Mouse (Mus musculus): ENCODE results near the gene Slfn5.
"Not testable (repeated sequence)": the region's sequence is repeated elsewhere in the genome, so short reads cannot be mapped to it uniquely, and the experiment has no call there.

Slfn5 gene

DNA sequence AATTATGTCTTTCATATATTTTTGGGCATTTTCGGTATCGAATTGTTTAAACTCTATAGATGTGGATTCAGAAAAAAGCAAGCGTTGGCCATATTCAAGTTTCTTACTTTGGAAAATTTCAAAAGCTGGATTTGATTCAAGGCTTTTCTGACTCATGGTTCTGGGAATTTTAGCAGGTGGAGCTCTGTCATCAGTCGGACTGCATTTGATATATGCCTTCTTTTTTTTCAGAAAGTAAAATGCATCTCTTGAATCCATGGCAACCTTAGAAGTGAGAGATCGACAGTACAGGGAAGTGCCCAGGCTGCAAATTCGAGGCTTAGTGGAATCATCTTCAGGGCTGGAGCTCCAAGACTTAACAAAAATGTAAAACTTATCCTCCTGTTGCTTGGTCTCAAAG lies 36.5 kb downstream of the Slfn5 start:
- no peak for TF ChIP-seq POU5F1 (IDR thresholded peaks at IDR 0.05; ENCODE audit: borderline replicate concordance, low read length)
- TF ChIP-seq NANOG (IDR thresholded peaks at IDR 0.05; ENCODE audit: borderline replicate concordance, low read length): no peak
- no peak for TF ChIP-seq CTCF (conservative IDR thresholded peaks at IDR 0.05; ENCODE audit: low read length)
- peaks cover 37% of the 10 kb centered on the region for H3K4me1 ChIP-seq (replicated peaks; ENCODE audit: low read depth, low read length)
- no peaks in the 10 kb centered on the region for H3K9me3 ChIP-seq (ENCODE audit: low read length)
- H3K36me3 ChIP-seq (ENCODE audit: insufficient read depth, low read length): peaks cover 32% of the 10 kb centered on the region
- H3K27me3 ChIP-seq (ENCODE audit: insufficient read depth, low read length): peaks cover 3% of the 10 kb centered on the region; the same call in 1 of the 2 replicates
- no peak overlapping the region for H3K4me3 ChIP-seq (replicated peaks; ENCODE audit: low read length)

DNA sequence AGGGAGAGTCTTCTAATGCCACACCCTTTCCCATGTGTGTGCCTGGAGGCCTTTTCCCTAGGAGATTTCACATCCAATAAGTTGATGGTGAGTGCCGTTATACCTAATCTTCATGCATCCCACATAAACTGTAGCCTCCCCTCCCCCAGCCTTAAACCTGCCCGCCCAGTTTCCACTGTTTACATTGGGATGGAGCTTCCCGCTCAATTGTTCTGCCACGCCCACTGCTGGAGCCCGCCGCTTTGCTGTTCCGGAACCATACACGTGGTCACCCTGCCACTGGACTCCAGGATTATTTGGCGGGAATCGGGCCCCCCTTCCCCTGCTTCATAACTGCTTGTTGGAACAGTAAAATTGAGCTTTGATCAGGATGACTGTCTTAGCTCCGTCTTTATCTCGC lies 38.2 kb downstream of the Slfn5 start:
- Histone ChIP-seq H3K4me3 (replicated peaks; ENCODE audit: low read length) (peak overlapping the region; percentile 39; the same call in 1 of the 2 replicates), H3K4me1 (replicated peaks; ENCODE audit: low read depth, low read length) (peaks cover 48% of the 10 kb centered on the region), H3K9me3 (ENCODE audit: low read length) (no peaks in the 10 kb centered on the region), H3K36me3 (ENCODE audit: insufficient read depth, low read length) (peaks cover 27% of the 10 kb centered on the region), H3K27me3 (ENCODE audit: insufficient read depth, low read length) (peaks cover 3% of the 10 kb centered on the region; the same call in 1 of the 2 replicates)
- TF ChIP-seq POU5F1 (IDR thresholded peaks at IDR 0.05; ENCODE audit: borderline replicate concordance, low read length) (no peak), NANOG (IDR thresholded peaks at IDR 0.05; ENCODE audit: borderline replicate concordance, low read length) (no peak), CTCF (conservative IDR thresholded peaks at IDR 0.05; ENCODE audit: low read length) (no peak)

DNA sequence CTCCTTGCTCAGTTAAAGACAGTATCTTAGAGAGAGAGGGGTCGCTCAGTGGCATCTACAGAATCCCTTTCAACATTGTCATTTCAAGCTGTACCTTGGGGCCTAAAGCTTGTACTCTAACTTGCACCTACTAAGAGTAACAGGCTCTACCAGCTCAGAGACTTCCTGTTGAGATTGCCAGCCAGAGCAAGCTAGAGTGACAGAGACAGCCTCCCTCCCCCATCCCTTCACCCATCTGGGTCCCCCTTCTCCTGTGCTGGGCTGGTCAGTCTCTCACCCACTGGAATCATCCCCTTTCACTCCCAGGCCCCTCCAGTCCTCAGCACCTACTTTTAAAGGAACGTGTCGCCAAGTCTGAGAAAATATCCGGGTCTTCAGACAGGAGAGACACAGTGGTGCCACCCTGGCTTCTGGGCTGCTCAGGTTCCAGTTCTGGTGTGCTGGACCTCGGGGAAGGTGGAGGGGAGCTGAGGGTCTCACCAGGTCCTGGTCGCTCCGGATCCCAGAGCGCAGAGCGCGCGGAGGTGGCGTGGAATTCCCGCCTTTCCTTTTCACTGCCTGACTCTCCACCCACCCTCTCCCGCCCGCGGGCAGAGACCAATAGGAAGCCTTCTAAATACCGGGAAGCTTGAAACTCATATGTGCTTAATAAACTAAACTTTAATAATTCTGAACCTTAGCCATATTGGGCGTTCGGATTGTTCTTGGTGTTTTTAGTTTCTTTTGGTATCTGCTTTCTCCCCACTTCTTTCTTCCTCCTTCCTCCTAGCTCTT lies 39.6 kb downstream of the Slfn5 start:
- H3K4me1 ChIP-seq (replicated peaks; ENCODE audit: low read depth, low read length): peaks cover 51% of the 10 kb centered on the region
- not testable (repeated sequence) for H3K27me3 ChIP-seq (ENCODE audit: insufficient read depth, low read length); H3K9me3 ChIP-seq (ENCODE audit: low read length); H3K4me3 ChIP-seq (replicated peaks; ENCODE audit: low read length)
- peaks cover 20% of the 10 kb centered on the region for H3K36me3 ChIP-seq (ENCODE audit: insufficient read depth, low read length)

DNA sequence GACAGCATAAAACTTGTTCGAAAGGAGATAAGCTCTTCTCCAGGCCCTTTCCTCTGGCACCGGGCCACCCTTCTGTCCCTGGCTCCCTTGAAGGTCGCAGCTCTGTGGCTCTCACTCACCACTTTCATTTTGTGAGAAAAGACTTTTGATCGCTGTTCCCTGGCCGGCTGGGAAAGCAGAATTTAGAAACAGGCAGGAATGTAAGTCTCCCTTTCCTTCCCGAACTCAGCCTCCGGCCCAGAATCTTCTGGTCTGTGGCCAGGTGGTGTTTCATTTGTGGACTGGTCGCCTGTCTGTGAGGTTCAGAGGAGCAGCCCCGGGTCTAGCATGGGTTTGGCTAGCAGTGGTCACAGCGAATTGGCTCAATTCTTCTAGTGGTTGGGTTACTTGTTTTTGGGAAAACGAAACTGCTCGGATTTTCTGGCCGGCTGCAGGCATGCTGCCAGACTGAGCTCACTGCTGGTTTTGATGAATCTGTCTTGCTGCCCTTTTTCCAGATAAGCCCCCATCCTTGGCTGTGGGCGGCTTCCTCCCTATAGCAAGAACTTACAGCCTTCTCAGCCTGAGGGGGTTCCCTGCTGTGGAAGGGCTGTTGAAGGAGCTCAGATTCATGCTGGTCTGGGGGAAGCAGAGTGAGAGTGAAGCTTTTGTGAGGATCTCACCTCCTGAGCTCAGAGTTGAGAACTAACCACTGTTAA lies 40.5 kb downstream of the Slfn5 start, which contains the start of gene Slfn9:
TSS of gene Slfn9 (minus strand) at position 362 of the 698 bp plus-strand sequence.
- Histone ChIP-seq H3K9me3 (ENCODE audit: low read length) (no peaks in the 10 kb centered on the region), H3K4me1 (replicated peaks; ENCODE audit: low read depth, low read length) (peaks cover 50% of the 10 kb centered on the region), H3K27me3 (ENCODE audit: insufficient read depth, low read length) (peaks cover 3% of the 10 kb centered on the region; the same call in 1 of the 2 replicates), H3K4me3 (replicated peaks; ENCODE audit: low read length) (no peak within 1 kb of the TSS), H3K36me3 (ENCODE audit: insufficient read depth, low read length) (peaks cover 14% of the 10 kb centered on the region)
- no peak for TF ChIP-seq CTCF (conservative IDR thresholded peaks at IDR 0.05; ENCODE audit: low read length)
- no peak for TF ChIP-seq POU5F1 (IDR thresholded peaks at IDR 0.05; ENCODE audit: borderline replicate concordance, low read length)
- TF ChIP-seq NANOG (IDR thresholded peaks at IDR 0.05; ENCODE audit: borderline replicate concordance, low read length): 0 out of 2 replicates have a peak, but pooled peaks have one; percentile 20

DNA sequence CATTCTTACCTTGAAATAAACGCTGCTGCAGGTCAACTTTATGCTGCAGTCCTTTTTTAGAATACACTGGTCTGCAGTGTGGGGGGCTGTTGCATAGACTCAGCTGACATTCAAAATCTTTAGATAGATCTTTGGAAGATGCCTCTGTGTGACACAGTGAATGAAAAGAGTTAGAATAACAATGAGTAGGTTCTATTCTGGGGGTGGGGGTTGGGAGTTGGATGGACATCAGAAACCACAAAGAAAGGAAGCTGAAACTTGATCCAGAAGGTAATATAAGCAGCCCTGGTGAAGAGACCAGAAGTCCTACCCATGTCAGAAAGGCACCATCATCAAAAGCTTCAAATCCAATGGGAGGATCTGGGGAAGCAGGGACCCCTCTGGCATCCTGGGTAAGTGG lies 62.2 kb downstream of the Slfn5 start:
- Histone ChIP-seq H3K27me3 (ENCODE audit: insufficient read depth, low read length) (no peaks in the 10 kb centered on the region), H3K36me3 (ENCODE audit: insufficient read depth, low read length) (0 out of 2 replicates have a peak, but pooled peaks cover 3% of the 10 kb centered on the region), H3K9me3 (ENCODE audit: low read length) (no peaks in the 10 kb centered on the region), H3K4me1 (replicated peaks; ENCODE audit: low read depth, low read length) (peaks cover 6% of the 10 kb centered on the region), H3K4me3 (replicated peaks; ENCODE audit: low read length) (no peak overlapping the region)
- TF ChIP-seq NANOG (IDR thresholded peaks at IDR 0.05; ENCODE audit: borderline replicate concordance, low read length) (no peak), CTCF (conservative IDR thresholded peaks at IDR 0.05; ENCODE audit: low read length) (no peak), POU5F1 (IDR thresholded peaks at IDR 0.05; ENCODE audit: borderline replicate concordance, low read length) (no peak)
